Comparison of ENCODE assay signal across 8 mouse cellular contexts in genomic region chr11:95119990-95120632, GRCm38 (mm10). TPM values are rescaled to one million over a fixed set of nuclear protein-coding genes. Genes with fewer than 3 reads are reported as not detected.
DNase-seq lines count a peak whose midpoint lies in the region; ATAC-seq lines count a peak whose summit lies in the region.

TSS of gene Dlx3 (plus strand) at chr11:95120119.

- H3K4me1 ChIP-seq in heart, embryonic 13.5 days, result peaks cover 25% of the 10 kb centered on the region
- peaks cover 10% of the 10 kb centered on the region; the same call in 1 of the 2 replicates for H3K4me1 ChIP-seq in heart, embryonic 16.5 days (ENCODE audit: control insufficient read depth, insufficient read depth, low read length)
- peaks cover 4% of the 10 kb centered on the region; the same call in 1 of the 2 replicates for H3K4me1 ChIP-seq in liver, embryonic 11.5 days (replicated peaks; ENCODE audit: control insufficient read depth, insufficient read depth, low read length)
- H3K4me1 ChIP-seq in stomach, embryonic 16.5 days (ENCODE audit: control insufficient read depth, insufficient read depth, low read length), result peaks cover 8% of the 10 kb centered on the region; the same call in 1 of the 2 replicates

- peak within 1 kb of the TSS; percentile 80 for H3K4me2 ChIP-seq in heart, embryonic 13.5 days
- peak within 1 kb of the TSS; percentile 64 for H3K4me2 ChIP-seq in heart, embryonic 16.5 days (ENCODE audit: low read depth, low read length)
- H3K4me2 ChIP-seq in liver, embryonic 11.5 days, result peak within 1 kb of the TSS; percentile 57
- H3K4me2 ChIP-seq in stomach, embryonic 16.5 days (ENCODE audit: low read depth, low read length), result peak within 1 kb of the TSS; percentile 50

- peak within 1 kb of the TSS; percentile 73 for H3K9ac ChIP-seq in heart, embryonic 13.5 days
- no peak within 1 kb of the TSS for H3K9ac ChIP-seq in heart, embryonic 16.5 days (ENCODE audit: low read length)
- H3K9ac ChIP-seq in liver, embryonic 11.5 days (ENCODE audit: low read depth, low read length), result no peak within 1 kb of the TSS
- peak within 1 kb of the TSS; percentile 55 for H3K9ac ChIP-seq in stomach, embryonic 16.5 days (ENCODE audit: low read length)

- H3K36me3 ChIP-seq in heart, embryonic 13.5 days, result no peaks in the 10 kb centered on the region
- H3K36me3 ChIP-seq in heart, embryonic 16.5 days (ENCODE audit: control insufficient read depth, insufficient read depth), result no peaks in the 10 kb centered on the region
- H3K36me3 ChIP-seq in liver, embryonic 11.5 days (ENCODE audit: control insufficient read depth, insufficient read depth, low read length), result no peaks in the 10 kb centered on the region
- no peaks in the 10 kb centered on the region for H3K36me3 ChIP-seq in stomach, embryonic 16.5 days (ENCODE audit: control insufficient read depth, insufficient read depth, low read length)

- H3K27ac ChIP-seq in heart, embryonic 13.5 days (replicated peaks), result no peak within 1 kb of the TSS
- H3K27ac ChIP-seq in heart, embryonic 16.5 days (ENCODE audit: low read length), result no peak within 1 kb of the TSS
- no peak within 1 kb of the TSS for H3K27ac ChIP-seq in liver, embryonic 11.5 days (ENCODE audit: low read depth, low read length)
- no peak within 1 kb of the TSS for H3K27ac ChIP-seq in stomach, embryonic 16.5 days (ENCODE audit: low read length)

- peak within 1 kb of the TSS; percentile 53 for H3K4me3 ChIP-seq in heart, embryonic 13.5 days
- peak within 1 kb of the TSS; percentile 48 for H3K4me3 ChIP-seq in heart, embryonic 16.5 days (ENCODE audit: low read length)
- peak within 1 kb of the TSS; percentile 34 for H3K4me3 ChIP-seq in liver, embryonic 11.5 days (ENCODE audit: low read depth, low read length)
- H3K4me3 ChIP-seq in stomach, embryonic 16.5 days (replicated peaks; ENCODE audit: low read length), result peak within 1 kb of the TSS; percentile 41

- H3K9me3 ChIP-seq in heart, embryonic 13.5 days, result no peaks in the 10 kb centered on the region
- H3K9me3 ChIP-seq in heart, embryonic 16.5 days (replicated peaks; ENCODE audit: control insufficient read depth, low read length), result no peaks in the 10 kb centered on the region
- H3K9me3 ChIP-seq in liver, embryonic 11.5 days (ENCODE audit: control insufficient read depth, low read length), result no peaks in the 10 kb centered on the region
- no peaks in the 10 kb centered on the region for H3K9me3 ChIP-seq in stomach, embryonic 16.5 days (replicated peaks; ENCODE audit: control insufficient read depth, low read length)

- intact Hi-C loops in gastrocnemius, postnatal 14 days (cut with DNase I; ENCODE audit: low total_unique reads), result loop anchor here (2.0 to 5.0 kb wide), 2 partner anchors 112 to 133 kb away; no protein-coding TSS in a partner anchor

- no peak for DNase-seq in heart, adult 9 months (ENCODE audit: low spot score in 2 of 2)
- peak; percentile 47 for DNase-seq in adrenal gland, postnatal 25 days
- DNase-seq in liver, embryonic 11.5 days (ENCODE audit: low spot score), result peak; percentile 61
- DNase-seq in frontal cortex, postnatal 10 days (ENCODE audit: low spot score in 2 of 2), result no peak
- no peak for DNase-seq in gastrocnemius, postnatal 14 days

- peaks cover 87% of the 10 kb centered on the region for H3K27me3 ChIP-seq in heart, embryonic 13.5 days (replicated peaks)
- peaks cover 65% of the 10 kb centered on the region for H3K27me3 ChIP-seq in heart, embryonic 16.5 days (ENCODE audit: control insufficient read depth, insufficient read depth, low read length)
- peaks cover 82% of the 10 kb centered on the region for H3K27me3 ChIP-seq in liver, embryonic 11.5 days (replicated peaks; ENCODE audit: control insufficient read depth, insufficient read depth, low read length)
- peaks cover 53% of the 10 kb centered on the region for H3K27me3 ChIP-seq in stomach, embryonic 16.5 days (ENCODE audit: control insufficient read depth, insufficient read depth, low read length)

- no peak for ATAC-seq in heart, embryonic 13.5 days (ENCODE audit: extremely low read depth, insufficient number of reproducible peaks, low FRiP score, low TSS enrichment)
- peak; percentile 39; the same call in 1 of the 2 replicates for ATAC-seq in heart, embryonic 16.5 days (replicated peaks; ENCODE audit: extremely low read depth, insufficient read depth, low FRiP score)
- 0 out of 2 replicates have a peak, but pooled peaks have one; percentile 18 for ATAC-seq in liver, embryonic 11.5 days (replicated peaks; ENCODE audit: low FRiP score)
- peak; percentile 42 for ATAC-seq in stomach, embryonic 16.5 days (ENCODE audit: insufficient read depth, low FRiP score)

- WGBS in heart, embryonic 13.5 days, result 1% methylated on average over 55 of the region's 55 CpGs
- 1% methylated on average over 54 of the region's 55 CpGs for WGBS in heart, embryonic 16.5 days
- WGBS in liver, embryonic 11.5 days, result 3% methylated on average over 52 of the region's 55 CpGs
- 1% methylated on average over 51 of the region's 55 CpGs for WGBS in stomach, embryonic 16.5 days

RNA-seq across cellular contexts. Expression of gene Dlx3, which starts in this region (rescaled TPM):
- 0.17 TPM in 1 of 2 replicates, not detected in the other for polyA plus RNA-seq in heart, embryonic 13.5 days (2015; fragmentation: Nextera tagmentation; extraction: Ambion mirVana)
- total RNA-seq in adrenal gland, postnatal 25 days (2021), result not detected in 2 replicates
- polyA plus RNA-seq in heart, embryonic 16.5 days (2015; fragmentation: Nextera tagmentation; extraction: Ambion mirVana), result 0.07 and 0.11 TPM in 2 replicates
- polyA plus RNA-seq in liver, embryonic 11.5 days (2014; fragmentation: Nextera tagmentation; extraction: Ambion mirVana), result 0.63 and 0.68 TPM in 2 replicates
- polyA plus RNA-seq in stomach, embryonic 16.5 days (2015; fragmentation: Nextera tagmentation; extraction: Ambion mirVana), result 3.0 and 3.9 TPM in 2 replicates
- not detected for total RNA-seq in gastrocnemius, postnatal 14 days (2021)

Comparison
In these comparisons a context has a peak if more than half of its experiments do, and no peak if none do; other contexts are left out.
1. H3K9ac ChIP-seq: peak in heart, embryonic 13.5 days (single experiment) and stomach, embryonic 16.5 days (single experiment); none in heart, embryonic 16.5 days (single experiment) and liver, embryonic 11.5 days (single experiment).
2. Peak in DNase-seq in adrenal gland, postnatal 25 days; RNA of the gene not detected or under 1 TPM.
3. Peak in ATAC-seq, H3K4me3 ChIP-seq and H3K4me2 ChIP-seq in heart, embryonic 16.5 days; RNA of the gene not detected or under 1 TPM.
4. Peak in DNase-seq, ATAC-seq, H3K4me3 ChIP-seq and H3K4me2 ChIP-seq in liver, embryonic 11.5 days; RNA of the gene not detected or under 1 TPM.
5. Peak in every context shown above with its lines, with median percentiles within 50 percentile points of each other: H3K4me2 ChIP-seq and H3K4me3 ChIP-seq.